In genomic region chr15:56139451-56139850, GRCm38 (mm10) we compare ENCODE assay signal across 10 mouse cellular contexts.
"Had no signal": no experiment of that assay in that cellular context is flagged by ENCODE, and none has a peak within 500 bp of the region (broad histone marks: within the 10 kb centered on the region; RNA-seq: fewer than 3 reads in every experiment).

No protein-coding gene starts in this region.

- H3K4me3 ChIP-seq: layer of hippocampus, adult 2 months; midbrain, embryonic 12.5 days had no signal

- H3K27me3 ChIP-seq: midbrain, embryonic 12.5 days had no signal

- H3K4me1 ChIP-seq: midbrain, embryonic 12.5 days had no signal

- H3K9me3 ChIP-seq: midbrain, embryonic 12.5 days had no signal

- H3K4me2 ChIP-seq: midbrain, embryonic 12.5 days had no signal

- H3K9ac ChIP-seq: liver, embryonic 14.5 days; midbrain, embryonic 12.5 days had no signal

- H3K36me3 ChIP-seq: midbrain, embryonic 12.5 days had no signal

- DNase-seq: kidney, adult 11 months; kidney, postnatal 10 days; kidney, postnatal 4 days; lung, adult 18-20 months; thymus, adult 18-20 months; thymus, postnatal 14 days had no signal

- H3K27ac ChIP-seq: layer of hippocampus, adult 2 months; liver, embryonic 14.5 days; midbrain, embryonic 12.5 days; stomach, postnatal 0 days had no signal
